Mouse (Mus musculus): ENCODE measurements around the gene Gm2004.
"Not testable (repeated sequence)": the region's sequence is repeated elsewhere in the genome, so short reads cannot be mapped to it uniquely, and the experiment has no call there.

Gene Gm2004

DNA sequence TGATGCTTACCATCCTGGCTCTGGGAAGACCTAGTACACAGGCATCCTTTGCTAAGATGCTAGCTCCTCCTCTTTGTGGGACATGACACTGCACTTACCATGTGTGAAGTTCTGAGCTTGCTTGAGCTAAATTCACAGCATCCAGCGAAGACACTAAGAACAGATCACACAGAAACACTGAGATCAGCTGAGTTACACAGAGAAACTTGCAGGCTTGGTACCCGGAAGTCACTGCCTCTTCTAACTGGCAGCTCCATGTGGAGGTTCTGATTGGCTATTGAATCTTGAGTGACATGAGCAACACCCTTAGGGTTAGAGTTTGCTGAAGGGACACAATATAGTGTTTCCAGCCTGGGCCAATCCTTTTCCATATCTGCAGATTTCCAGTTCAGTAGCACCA lies at the start of gene Gm2004:
Gene Gm2004, minus strand, starts transcription at position 101 of the 400 bp plus-strand sequence.
- not testable (repeated sequence) for DNase-seq
